Mouse (Mus musculus) midbrain, embryonic 14.5 days (tissue): ENCODE measurements around the gene Rap1gap. TPM values are rescaled to one million over a fixed set of nuclear protein-coding genes. Genes with fewer than 3 reads are reported as not detected.

Experiments
- ATAC-seq: fragments of 200-750 bp; cut with Nextera tagmentation; 2 replicates; pipeline ENCODE4 v1.8.0; 2017; ENCODE audit warnings: moderate number of reproducible peaks, moderate library complexity; ENCODE audit not compliant: low FRiP score, low TSS enrichment
- DNase-seq: peaks from one replicate; pipeline ENCODE4 v3.0.0-alpha.2; 2015
- H3K27ac ChIP-seq: fragments of 300-500 bp; sonication (generic); replicated peaks from 2 replicates; pipeline ENCODE4 v1.5.1; 2014; ENCODE audit warnings: mild to moderate bottlenecking, low read depth, low read length, moderate library complexity
- H3K27me3 ChIP-seq: fragments of 300-500 bp; sonication (generic); 2 replicates; pipeline ENCODE4 v1.6.1; 2014; ENCODE audit warnings: low read length, control low read depth, mixed read lengths; ENCODE audit not compliant: control insufficient read depth, insufficient read depth
- H3K36me3 ChIP-seq: fragments of 300-500 bp; sonication (generic); 2 replicates; pipeline ENCODE4 v1.6.1; 2014; ENCODE audit warnings: low read length, control low read depth; ENCODE audit not compliant: control insufficient read depth, insufficient read depth
- H3K4me1 ChIP-seq: fragments of 300-500 bp; sonication (generic); 2 replicates; pipeline ENCODE4 v1.6.1; 2014; ENCODE audit warnings: mild to moderate bottlenecking, antibody characterized with exemption, low read length, control low read depth; ENCODE audit not compliant: control insufficient read depth, insufficient read depth
- H3K4me2 ChIP-seq: fragments of 300-500 bp; sonication (generic); 2 replicates; pipeline ENCODE4 v1.6.1; 2014; ENCODE audit warnings: mild to moderate bottlenecking, low read length, moderate library complexity
- H3K4me3 ChIP-seq: fragments of 300-500 bp; sonication (generic); replicated peaks from 2 replicates; pipeline ENCODE4 v1.5.1; 2014; ENCODE audit warnings: low read depth, low read length
- H3K9ac ChIP-seq: fragments of 300-500 bp; sonication (generic); replicated peaks from 2 replicates; pipeline ENCODE4 v1.6.1; 2014; ENCODE audit warnings: mild to moderate bottlenecking, low read length, moderate library complexity
- H3K9me3 ChIP-seq: fragments of 300-500 bp; sonication (generic); 2 replicates; pipeline ENCODE4 v1.6.1; 2016; ENCODE audit warnings: low read length, control low read depth, mixed read lengths; ENCODE audit not compliant: control insufficient read depth
- WGBS: fragments of 180-500 bp; shearing (Covaris S2); extraction: QIAGEN DNeasy Blood & Tissue Kit; methylation state at CpG from one replicate; pipeline ENCODE4 v1.1.7; 2014; 5-methylcytosine and 5-hydroxymethylcytosine counted together
- polyA plus RNA-seq: library from polyadenylated mRNA; unstranded; fragments of >200 nt; fragmentation: Nextera tagmentation; extraction: Ambion mirVana; gene quantifications from 2 replicates; pipeline ENCODE4 v1.2.1, GENCODE M21; 2014

Rap1gap gene
- polyA plus RNA-seq, 1 experiment from 2014 or later = 57.7 TPM

DNA sequence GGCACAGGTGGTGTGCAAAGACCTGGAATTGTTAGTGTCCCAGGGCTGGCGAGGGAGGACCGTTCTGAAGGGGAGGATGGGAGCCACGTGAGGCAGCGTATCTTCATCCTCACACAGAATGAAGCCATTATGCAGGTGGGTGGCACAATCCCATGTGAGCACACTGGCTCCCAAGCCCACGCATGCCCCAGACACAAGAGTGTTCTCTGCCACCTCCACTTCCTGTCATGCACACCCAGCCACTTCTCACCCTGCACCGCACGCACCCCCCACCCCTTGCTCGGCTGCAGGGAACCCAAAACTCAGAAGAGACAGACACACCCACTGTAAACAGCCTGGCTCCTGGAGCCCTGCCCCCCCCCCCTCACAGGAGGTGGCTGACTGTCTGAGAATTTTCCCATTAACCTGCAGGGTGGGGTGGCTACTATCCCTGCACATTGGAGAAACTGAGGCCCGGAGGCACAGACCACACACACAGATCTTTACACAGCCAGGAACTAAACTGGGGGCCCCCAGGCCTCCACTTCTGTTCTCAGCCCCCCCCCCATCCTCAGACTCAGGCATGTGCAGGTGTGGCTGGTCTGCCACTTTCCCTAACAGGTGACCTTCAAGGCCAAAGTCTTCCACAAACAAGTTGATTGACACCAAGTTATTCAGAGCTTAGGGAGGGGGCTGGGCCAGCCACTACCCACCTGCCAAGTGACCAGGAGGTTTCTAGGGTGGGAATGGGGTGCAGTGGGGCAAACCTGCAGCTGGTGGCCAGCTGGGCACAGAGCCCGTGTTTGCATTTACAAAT, 27.8 kb downstream of the Rap1gap start:
- Histone ChIP-seq H3K9me3 (no peaks in the 10 kb centered on the region), H3K4me2 (no peak overlapping the region), H3K36me3 (no peaks in the 10 kb centered on the region), H3K27ac (no peak overlapping the region), H3K4me1 (no peaks in the 10 kb centered on the region), H3K4me3 (no peak overlapping the region), H3K9ac (no peak overlapping the region), H3K27me3 (no peaks in the 10 kb centered on the region)
- DNase-seq (no peak), ATAC-seq (no peak)
- WGBS = 85% methylated on average over 10 of the region's 10 CpGs

GRCm38 (mm10) chr4:137695300-137695699, 30.8 kb downstream of the Rap1gap start:
- WGBS = 81% methylated on average over 8 of the region's 8 CpGs
- Histone ChIP-seq H3K9ac (no peak overlapping the region), H3K36me3 (no peaks in the 10 kb centered on the region), H3K9me3 (no peaks in the 10 kb centered on the region), H3K4me2 (no peak overlapping the region), H3K27me3 (no peaks in the 10 kb centered on the region), H3K4me1 (no peaks in the 10 kb centered on the region), H3K27ac (no peak overlapping the region), H3K4me3 (no peak overlapping the region)
- ATAC-seq = no peak
- no peak for DNase-seq

DNA sequence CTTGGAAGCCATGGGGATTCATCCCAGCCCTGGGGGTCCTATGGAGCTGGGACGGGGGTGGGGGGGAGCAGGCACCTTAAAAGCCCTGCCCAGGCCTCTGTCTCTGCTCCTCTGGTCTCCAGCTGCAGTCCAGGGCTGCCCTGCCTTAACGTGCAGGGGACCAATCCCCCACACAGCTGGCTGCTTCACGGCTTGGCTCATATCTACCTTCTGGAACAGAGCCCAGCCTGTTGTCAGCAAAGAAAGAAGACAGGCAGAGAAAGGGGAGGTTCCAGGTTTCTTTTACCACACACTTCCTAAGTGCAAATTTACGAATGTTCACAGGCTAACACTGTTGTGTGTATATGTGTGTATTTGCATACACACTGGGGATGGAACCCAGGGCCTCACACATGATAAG, 31.4 kb downstream of the Rap1gap start:
- DNase-seq = peak; percentile 39

GRCm38 (mm10) chr4:137697156-137697885, 32.8 kb downstream of the Rap1gap start:
- no peaks in the 10 kb centered on the region for H3K36me3 ChIP-seq
- no peaks in the 10 kb centered on the region for H3K9me3 ChIP-seq
- no peaks in the 10 kb centered on the region for H3K4me1 ChIP-seq
- H3K27ac ChIP-seq = no peak overlapping the region
- WGBS = 71% methylated on average over 13 of the region's 13 CpGs
- H3K4me2 ChIP-seq = no peak overlapping the region
- DNase-seq (no peak), ATAC-seq (no peak)
- H3K4me3 ChIP-seq = no peak overlapping the region
- H3K9ac ChIP-seq = no peak overlapping the region; the same call in 1 of the 2 replicates
- H3K27me3 ChIP-seq = no peaks in the 10 kb centered on the region

More for the DNA sequence above, 31.4 kb downstream of the Rap1gap start:
- Histone ChIP-seq H3K9me3 (no peaks in the 10 kb centered on the region), H3K4me2 (no peak overlapping the region), H3K4me3 (no peak overlapping the region), H3K27ac (0 out of 2 replicates have a peak overlapping the region, but pooled peaks have one; percentile 8), H3K4me1 (no peaks in the 10 kb centered on the region), H3K36me3 (no peaks in the 10 kb centered on the region), H3K9ac (no peak overlapping the region), H3K27me3 (no peaks in the 10 kb centered on the region)
- WGBS = 32% methylated on average over 4 of the region's 4 CpGs
- ATAC-seq = no peak

DNA sequence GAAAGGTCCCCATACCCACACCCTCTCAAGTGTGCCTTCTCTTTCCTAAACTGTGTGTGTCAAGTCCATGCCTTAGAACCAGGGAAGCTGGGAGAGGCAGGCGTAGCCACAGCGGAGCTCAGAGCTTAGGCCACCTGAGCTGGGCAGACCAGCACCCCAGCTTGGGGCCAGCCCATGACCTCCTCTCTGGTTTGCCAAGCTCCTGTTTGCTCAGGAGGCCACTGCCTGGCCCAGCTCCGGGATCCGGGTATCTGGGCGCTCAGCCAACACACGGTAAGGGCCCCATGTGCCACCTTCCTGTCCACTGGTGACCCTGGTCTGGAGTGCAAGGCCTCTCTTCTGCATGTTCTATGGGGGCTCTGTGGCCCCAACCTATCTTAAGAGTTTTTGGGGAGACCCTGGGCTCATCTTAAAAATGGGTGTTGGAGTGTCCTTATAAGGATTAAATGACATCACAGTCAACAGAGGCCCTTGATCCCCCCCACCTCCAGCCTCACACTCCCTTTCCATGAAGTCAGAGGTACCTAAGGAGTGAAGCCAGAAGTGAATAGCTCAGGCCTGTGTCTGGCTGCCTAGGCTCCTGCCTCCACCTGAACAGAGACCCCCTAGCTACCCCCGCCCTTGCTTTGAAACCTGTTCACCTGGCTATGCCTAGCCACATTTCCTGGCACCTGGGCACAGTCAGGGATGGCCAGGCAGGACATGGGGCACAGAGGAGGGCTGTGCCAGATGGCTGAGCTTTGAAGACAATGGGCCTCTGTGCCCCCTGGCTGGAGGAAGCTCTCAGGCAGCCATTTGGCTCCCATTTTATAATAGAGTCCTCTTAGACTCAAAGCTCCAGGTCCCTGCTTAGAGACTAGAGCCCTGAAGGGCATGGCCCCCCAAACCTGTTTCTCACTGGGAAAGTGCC, 33.8 kb downstream of the Rap1gap start:
- Histone ChIP-seq H3K27ac (no peak overlapping the region), H3K4me1 (no peaks in the 10 kb centered on the region), H3K27me3 (no peaks in the 10 kb centered on the region), H3K36me3 (no peaks in the 10 kb centered on the region), H3K4me2 (no peak overlapping the region), H3K4me3 (no peak overlapping the region), H3K9me3 (no peaks in the 10 kb centered on the region), H3K9ac (no peak overlapping the region)
- 89% methylated on average over 7 of the region's 7 CpGs for WGBS
- DNase-seq = no peak
- no peak for ATAC-seq

DNA sequence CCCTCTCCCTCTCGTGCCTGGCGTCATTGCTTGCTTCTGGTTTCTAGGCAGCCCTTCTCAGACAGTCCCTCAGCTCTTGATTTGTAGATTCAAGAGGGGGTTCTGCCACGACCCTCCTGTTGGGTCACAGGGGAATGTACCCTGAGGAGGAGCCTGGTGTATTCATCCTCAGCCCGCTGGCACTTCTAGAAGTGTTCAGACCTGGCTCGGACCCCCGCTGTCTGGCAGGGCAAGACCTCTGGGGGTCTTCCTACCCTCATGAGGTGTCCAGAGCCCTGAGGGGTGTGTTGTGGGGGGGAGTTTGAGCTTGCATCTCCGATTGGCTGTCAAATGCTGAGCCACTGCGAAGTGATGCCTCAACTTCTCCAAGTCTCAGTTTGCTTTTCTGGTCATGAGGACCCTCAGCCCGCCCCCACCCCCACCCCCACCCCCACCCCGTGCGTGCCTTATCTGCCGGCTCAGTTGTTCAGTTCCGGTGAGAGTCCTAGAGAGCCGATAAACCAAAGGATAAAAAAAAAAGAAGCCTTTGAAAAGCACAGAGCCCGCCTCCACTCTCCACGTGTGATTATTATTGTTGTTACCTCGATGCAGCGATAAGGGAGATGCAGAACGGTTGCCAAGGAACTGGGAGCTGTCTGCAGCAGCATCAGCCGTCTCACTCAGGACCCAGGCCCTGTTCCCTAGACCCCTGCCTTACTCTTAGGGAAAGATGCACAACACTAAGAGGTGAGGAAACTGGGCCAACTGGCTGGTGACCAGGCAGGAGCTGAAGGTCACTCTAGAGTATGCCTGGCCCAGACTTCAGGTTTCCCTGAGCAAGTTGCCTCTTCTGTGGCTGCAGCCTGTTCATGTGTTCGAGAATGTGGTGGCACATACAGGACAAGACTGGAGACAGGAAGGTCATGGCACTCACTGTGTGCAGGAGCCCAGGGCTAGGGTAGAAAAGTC, 35.0 kb downstream of the Rap1gap start:
- no peaks in the 10 kb centered on the region for H3K9me3 ChIP-seq
- H3K4me3 ChIP-seq = no peak overlapping the region
- no peaks in the 10 kb centered on the region for H3K4me1 ChIP-seq
- no peak overlapping the region for H3K27ac ChIP-seq
- no peaks in the 10 kb centered on the region for H3K27me3 ChIP-seq
- no peak overlapping the region for H3K9ac ChIP-seq
- DNase-seq = no peak
- WGBS = 53% methylated on average over 21 of the region's 21 CpGs
- ATAC-seq = no peak
- no peak overlapping the region for H3K4me2 ChIP-seq
- no peaks in the 10 kb centered on the region for H3K36me3 ChIP-seq

DNA sequence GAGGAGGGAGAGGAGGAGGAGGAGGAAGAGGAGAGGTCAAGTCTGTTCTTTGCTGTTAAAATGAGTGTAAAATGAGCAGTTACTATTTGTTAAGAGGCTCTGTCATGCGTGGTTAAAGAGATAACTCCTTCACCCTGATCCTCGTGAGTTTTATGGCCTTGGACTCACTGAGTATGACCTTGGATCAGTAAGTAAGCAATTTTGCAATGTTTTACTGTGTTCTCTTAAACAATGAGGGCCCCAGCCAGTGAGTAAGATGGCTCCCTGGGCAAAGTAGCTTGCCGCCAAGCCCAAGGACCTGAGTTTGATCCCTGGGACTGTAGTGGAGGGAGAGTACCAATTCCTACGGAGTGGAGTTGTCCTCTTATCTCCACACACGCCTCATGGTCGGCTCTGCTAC, 36.4 kb downstream of the Rap1gap start:
- H3K36me3 ChIP-seq = no peaks in the 10 kb centered on the region
- no peaks in the 10 kb centered on the region for H3K4me1 ChIP-seq
- H3K27me3 ChIP-seq = no peaks in the 10 kb centered on the region
- no peak overlapping the region for H3K4me2 ChIP-seq
- 75% methylated on average over 6 of the region's 6 CpGs for WGBS
- no peak overlapping the region for H3K4me3 ChIP-seq
- DNase-seq = no peak
- H3K27ac ChIP-seq = no peak overlapping the region
- H3K9me3 ChIP-seq = no peaks in the 10 kb centered on the region
- ATAC-seq = no peak
- H3K9ac ChIP-seq = no peak overlapping the region

DNA sequence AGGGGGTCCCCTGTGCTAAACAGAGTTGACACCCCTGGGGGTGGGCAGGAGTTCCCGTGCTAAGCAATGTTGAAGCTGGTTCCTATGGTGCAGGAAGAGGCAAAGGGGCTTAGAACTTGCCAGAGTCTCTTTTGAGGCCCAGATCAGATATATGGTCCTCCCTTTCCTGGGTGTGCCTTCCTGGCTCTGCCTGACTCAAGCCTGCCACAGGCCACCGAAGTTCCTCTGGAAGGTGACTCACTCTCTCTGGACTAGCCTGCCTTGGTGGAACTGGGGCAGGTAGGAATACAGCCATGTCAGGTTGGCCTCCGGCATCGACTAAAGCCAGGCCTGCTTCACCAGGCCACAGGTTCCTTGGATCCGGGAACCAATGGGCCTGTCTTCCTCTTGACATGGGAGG, 38.6 kb downstream of the Rap1gap start:
- Histone ChIP-seq H3K9ac (no peak overlapping the region), H3K27ac (no peak overlapping the region), H3K27me3 (no peaks in the 10 kb centered on the region), H3K4me2 (no peak overlapping the region), H3K4me1 (peaks cover 11% of the 10 kb centered on the region), H3K36me3 (no peaks in the 10 kb centered on the region), H3K9me3 (no peaks in the 10 kb centered on the region), H3K4me3 (no peak overlapping the region)
- DNase-seq (no peak), ATAC-seq (no peak)
- 86% methylated on average over 5 of the region's 5 CpGs for WGBS
